Mouse (Mus musculus): ENCODE data around the gene Slc4a2. TPM values are rescaled to one million over a fixed set of nuclear protein-coding genes. Genes with fewer than 3 reads are reported as not detected.

The Slc4a2 gene
- total and polyA plus RNA-seq, 2 experiments = 15.4 to 40.4 TPM

GRCm38 (mm10) chr5:24405389-24405876 lies 18.2 kb upstream of the Slc4a2 start:
- no peak overlapping the region for H3K4me3 ChIP-seq (ENCODE audit: insufficient read depth, low read depth, low read length)
- H3K27ac ChIP-seq (replicated peaks; ENCODE audit: insufficient read depth, low read depth, low read length) = no peak overlapping the region
- peaks cover 5% of the 10 kb centered on the region; the same call in 1 of the 2 replicates for H3K36me3 ChIP-seq (ENCODE audit: control insufficient read depth, insufficient read depth, low read length)
- no peak for DNase-seq (ENCODE audit: extremely low read depth, low read depth, low spot score)
- TF ChIP-seq CTCF (IDR thresholded peaks at IDR 0.05; ENCODE audit: low read depth, low read length) = no peak
- no peak for TF ChIP-seq POLR2A (IDR thresholded peaks at IDR 0.05; ENCODE audit: extremely low read depth, insufficient read depth, low read length)
- WGBS = 85% methylated on average over 3 of the region's 3 CpGs
- H3K27me3 ChIP-seq (ENCODE audit: control insufficient read depth, insufficient read depth, low read length) = no peaks in the 10 kb centered on the region
- H3K4me1 ChIP-seq (ENCODE audit: control insufficient read depth, insufficient read depth, low read length) = no peaks in the 10 kb centered on the region
- H3K9ac ChIP-seq (ENCODE audit: low read depth, low read length) = no peak overlapping the region
- no peaks in the 10 kb centered on the region for H3K79me2 ChIP-seq (ENCODE audit: control insufficient read depth, insufficient read depth, low read length)

- Histone ChIP-seq H3K4me3 (ENCODE audit: insufficient read depth, low read depth, low read length) (no peak overlapping the region), H3K79me2 (ENCODE audit: control insufficient read depth, insufficient read depth, low read length) (no peaks in the 10 kb centered on the region), H3K27me3 (ENCODE audit: control insufficient read depth, insufficient read depth, low read length) (no peaks in the 10 kb centered on the region), H3K9ac (ENCODE audit: low read depth, low read length) (no peak overlapping the region), H3K27ac (replicated peaks; ENCODE audit: insufficient read depth, low read depth, low read length) (no peak overlapping the region), H3K4me1 (ENCODE audit: control insufficient read depth, insufficient read depth, low read length) (no peaks in the 10 kb centered on the region), H3K36me3 (ENCODE audit: control insufficient read depth, insufficient read depth, low read length) (peaks cover 3% of the 10 kb centered on the region; the same call in 1 of the 2 replicates)
- 85% methylated on average over 13 of the region's 13 CpGs for WGBS
- DNase-seq (ENCODE audit: extremely low read depth, low read depth, low spot score) = no peak
- TF ChIP-seq POLR2A (IDR thresholded peaks at IDR 0.05; ENCODE audit: extremely low read depth, insufficient read depth, low read length) (no peak), CTCF (IDR thresholded peaks at IDR 0.05; ENCODE audit: low read depth, low read length) (no peak)
These were observed 15.0 kb upstream of the Slc4a2 start for GRCm38 (mm10) chr5:24408651-24409050.

GRCm38 (mm10) chr5:24409466-24409865 lies 14.2 kb upstream of the Slc4a2 start:
- Histone ChIP-seq H3K79me2 (ENCODE audit: control insufficient read depth, insufficient read depth, low read length) (no peaks in the 10 kb centered on the region), H3K4me1 (ENCODE audit: control insufficient read depth, insufficient read depth, low read length) (no peaks in the 10 kb centered on the region), H3K27ac (replicated peaks; ENCODE audit: insufficient read depth, low read depth, low read length) (no peak overlapping the region), H3K4me3 (ENCODE audit: insufficient read depth, low read depth, low read length) (no peak overlapping the region), H3K36me3 (ENCODE audit: control insufficient read depth, insufficient read depth, low read length) (peaks cover 3% of the 10 kb centered on the region; the same call in 1 of the 2 replicates), H3K9ac (ENCODE audit: low read depth, low read length) (no peak overlapping the region), H3K27me3 (ENCODE audit: control insufficient read depth, insufficient read depth, low read length) (no peaks in the 10 kb centered on the region)
- 97% methylated on average over 2 of the region's 2 CpGs for WGBS
- no peak for TF ChIP-seq POLR2A (IDR thresholded peaks at IDR 0.05; ENCODE audit: extremely low read depth, insufficient read depth, low read length)
- no peak for TF ChIP-seq CTCF (IDR thresholded peaks at IDR 0.05; ENCODE audit: low read depth, low read length)
- no peak for DNase-seq (ENCODE audit: extremely low read depth, low read depth, low spot score)

DNA sequence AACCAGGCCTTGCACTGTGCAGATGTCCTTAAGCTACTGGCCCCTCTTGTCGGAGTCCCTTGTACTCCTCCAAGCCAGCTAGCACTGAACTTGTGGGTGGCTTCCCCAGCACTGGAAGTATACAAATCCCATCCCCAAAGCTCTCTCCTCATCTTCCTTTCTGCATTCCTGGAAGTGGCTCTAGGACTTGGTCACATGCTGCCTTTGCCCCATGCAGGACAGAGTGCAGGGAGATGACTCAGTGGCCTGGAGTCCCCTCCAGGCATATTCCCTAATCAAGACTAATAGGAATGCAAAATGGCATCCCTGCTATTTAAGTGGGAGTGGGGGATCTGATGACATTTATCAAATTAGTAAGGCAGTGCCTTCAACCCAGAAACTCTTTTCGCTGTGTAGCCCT lies 11.6 kb upstream of the Slc4a2 start:
- no peak for TF ChIP-seq CTCF (IDR thresholded peaks at IDR 0.05; ENCODE audit: low read depth, low read length)
- no peak for TF ChIP-seq POLR2A (IDR thresholded peaks at IDR 0.05; ENCODE audit: extremely low read depth, insufficient read depth, low read length)
- Histone ChIP-seq H3K27me3 (ENCODE audit: control insufficient read depth, insufficient read depth, low read length) (no peaks in the 10 kb centered on the region), H3K27ac (replicated peaks; ENCODE audit: insufficient read depth, low read depth, low read length) (no peak overlapping the region), H3K9ac (ENCODE audit: low read depth, low read length) (no peak overlapping the region), H3K36me3 (ENCODE audit: control insufficient read depth, insufficient read depth, low read length) (peaks cover 3% of the 10 kb centered on the region; the same call in 1 of the 2 replicates), H3K4me3 (ENCODE audit: insufficient read depth, low read depth, low read length) (no peak overlapping the region), H3K4me1 (ENCODE audit: control insufficient read depth, insufficient read depth, low read length) (no peaks in the 10 kb centered on the region), H3K79me2 (ENCODE audit: control insufficient read depth, insufficient read depth, low read length) (no peaks in the 10 kb centered on the region)
- no peak for DNase-seq (ENCODE audit: extremely low read depth, low read depth, low spot score)
- 83% methylated on average over 2 of the region's 2 CpGs for WGBS

GRCm38 (mm10) chr5:24413042-24413693 lies 10.5 kb upstream of the Slc4a2 start, which contains the start of gene Asic3:
Asic3 (plus strand) TSS chr5:24413392.
- DNase-seq (ENCODE audit: extremely low read depth, low read depth, low spot score) = no peak
- Histone ChIP-seq H3K36me3 (ENCODE audit: control insufficient read depth, insufficient read depth, low read length) (no peaks in the 10 kb centered on the region), H3K27me3 (ENCODE audit: control insufficient read depth, insufficient read depth, low read length) (no peaks in the 10 kb centered on the region), H3K9ac (ENCODE audit: low read depth, low read length) (no peak within 1 kb of the TSS), H3K4me1 (ENCODE audit: control insufficient read depth, insufficient read depth, low read length) (no peaks in the 10 kb centered on the region), H3K4me3 (ENCODE audit: insufficient read depth, low read depth, low read length) (no peak within 1 kb of the TSS), H3K79me2 (ENCODE audit: control insufficient read depth, insufficient read depth, low read length) (no peaks in the 10 kb centered on the region), H3K27ac (replicated peaks; ENCODE audit: insufficient read depth, low read depth, low read length) (no peak within 1 kb of the TSS)
- TF ChIP-seq CTCF (IDR thresholded peaks at IDR 0.05; ENCODE audit: low read depth, low read length) (no peak), POLR2A (IDR thresholded peaks at IDR 0.05; ENCODE audit: extremely low read depth, insufficient read depth, low read length) (no peak)
- 56% methylated on average over 11 of the region's 11 CpGs for WGBS

GRCm38 (mm10) chr5:24413938-24414337 lies 9.7 kb upstream of the Slc4a2 start:
- Histone ChIP-seq H3K36me3 (ENCODE audit: control insufficient read depth, insufficient read depth, low read length) (no peaks in the 10 kb centered on the region), H3K4me1 (ENCODE audit: control insufficient read depth, insufficient read depth, low read length) (no peaks in the 10 kb centered on the region), H3K79me2 (ENCODE audit: control insufficient read depth, insufficient read depth, low read length) (no peaks in the 10 kb centered on the region), H3K4me3 (ENCODE audit: insufficient read depth, low read depth, low read length) (no peak overlapping the region), H3K27me3 (ENCODE audit: control insufficient read depth, insufficient read depth, low read length) (no peaks in the 10 kb centered on the region), H3K9ac (ENCODE audit: low read depth, low read length) (no peak overlapping the region), H3K27ac (replicated peaks; ENCODE audit: insufficient read depth, low read depth, low read length) (no peak overlapping the region)
- TF ChIP-seq POLR2A (IDR thresholded peaks at IDR 0.05; ENCODE audit: extremely low read depth, insufficient read depth, low read length) (no peak), CTCF (IDR thresholded peaks at IDR 0.05; ENCODE audit: low read depth, low read length) (no peak)
- DNase-seq (ENCODE audit: extremely low read depth, low read depth, low spot score) = no peak
- 80% methylated on average over 13 of the region's 13 CpGs for WGBS

Measured in liver, adult 2 months (tissue).